Mouse (Mus musculus): ENCODE measurements around the gene Srgap1.

Gene Srgap1

DNA sequence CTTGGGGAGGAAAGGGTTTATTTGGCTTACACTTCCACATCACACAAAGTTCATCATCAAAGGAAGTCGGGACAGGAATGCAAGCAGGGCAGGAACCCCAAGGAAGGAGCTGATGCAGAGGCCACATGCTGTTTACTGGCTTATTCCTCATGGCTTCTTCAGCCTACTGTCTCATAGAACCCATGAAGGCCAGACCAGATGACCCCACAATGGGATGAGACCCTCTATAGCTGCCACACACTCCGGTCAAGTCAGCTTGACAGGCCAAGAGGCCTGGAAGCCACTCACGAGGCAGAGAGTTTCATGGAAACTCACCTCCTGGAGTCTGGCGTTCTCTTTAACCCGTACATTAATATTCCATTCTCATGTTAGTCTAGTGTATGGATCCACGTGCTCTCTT is 34.8 kb downstream of the Srgap1 start:
- DNase-seq, result no peak

DNA sequence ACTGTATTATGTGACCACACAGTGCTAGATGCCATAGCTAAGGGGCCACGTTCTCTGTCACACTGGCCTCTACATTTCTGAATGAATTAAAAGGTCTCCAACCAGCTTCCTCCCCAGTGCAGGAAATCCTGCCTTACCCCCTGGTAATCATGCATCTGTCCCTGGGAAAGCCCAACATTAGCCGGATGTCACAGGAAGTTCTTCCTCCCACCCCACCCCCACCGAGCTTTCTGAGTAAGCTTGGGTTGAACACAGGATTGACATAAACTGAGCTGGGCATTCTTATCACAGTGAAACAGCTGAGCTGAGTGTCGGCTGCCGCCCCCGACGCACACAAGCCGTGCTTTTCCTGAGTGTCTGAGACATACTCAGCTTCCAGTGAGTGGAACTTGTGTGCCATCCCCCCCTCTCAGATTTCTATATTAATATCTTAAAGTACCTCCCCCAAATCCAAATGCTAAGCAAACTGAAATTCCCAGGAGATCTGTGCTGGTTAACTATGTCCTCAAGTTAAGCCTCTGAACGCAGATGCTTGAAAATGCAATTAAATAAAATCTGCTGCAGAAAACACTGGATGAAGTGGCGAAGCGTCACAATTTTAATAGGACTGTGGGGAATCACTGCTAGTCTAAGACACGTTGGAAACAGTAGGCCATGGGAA is 38.3 kb downstream of the Srgap1 start:
- peak; percentile 50 for DNase-seq

DNA sequence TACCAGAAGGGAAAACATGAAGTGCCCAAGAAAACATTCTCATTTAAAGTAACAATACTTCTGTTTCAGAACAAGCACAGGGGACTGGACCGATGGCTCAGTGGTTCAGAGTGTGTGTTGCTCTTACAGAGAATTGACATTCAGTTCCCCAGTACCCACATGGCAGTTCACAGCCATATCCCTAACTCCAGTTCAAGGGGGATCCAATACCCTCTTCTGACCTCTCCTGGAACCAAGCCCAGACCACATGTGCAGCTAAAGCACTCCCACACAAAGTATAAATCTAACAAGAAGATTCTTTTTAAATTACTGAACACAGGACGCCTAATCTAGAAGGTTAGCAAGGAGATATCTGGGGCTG is 38.8 kb downstream of the Srgap1 start:
- DNase-seq, result peak; percentile 19

DNA sequence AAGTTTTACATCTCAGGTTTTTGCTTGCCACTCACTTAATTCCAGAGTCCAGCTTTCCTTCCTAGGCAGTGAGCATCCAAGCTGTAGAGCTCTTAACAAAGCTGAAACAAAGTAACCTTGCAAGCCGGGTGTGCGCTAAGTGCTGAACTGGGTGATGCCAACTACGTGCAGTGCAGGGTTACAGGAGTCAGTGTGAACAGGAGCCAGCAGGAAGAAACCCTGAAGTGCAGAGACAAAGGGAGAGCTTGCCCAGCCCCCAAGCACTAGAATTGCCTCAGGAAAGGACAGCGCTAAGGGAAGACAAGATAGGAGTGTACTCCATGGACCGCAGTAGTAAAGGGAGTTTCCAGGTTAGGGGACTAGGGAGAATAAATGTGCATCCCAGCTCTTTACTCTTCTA is 40.5 kb downstream of the Srgap1 start:
- no peak for DNase-seq

DNA sequence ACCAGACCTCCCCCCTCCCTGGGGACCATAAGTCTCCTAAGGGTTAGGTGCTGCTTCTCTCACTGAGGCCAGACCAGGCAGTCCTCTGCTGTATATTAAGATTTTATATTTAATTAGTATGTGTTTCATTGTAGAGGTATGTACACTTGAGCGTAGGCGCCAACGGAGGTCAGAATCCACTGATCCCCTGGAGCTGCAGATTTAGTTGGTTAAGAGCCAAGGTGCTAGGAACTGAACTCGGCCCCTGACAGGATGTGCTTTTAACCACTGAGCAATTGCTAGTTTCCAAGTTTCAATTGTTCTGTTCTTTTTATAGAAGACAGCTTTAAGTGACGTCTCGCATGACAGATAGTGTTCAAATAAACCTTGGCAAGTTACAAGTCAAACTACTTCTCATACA is 41.0 kb downstream of the Srgap1 start:
- no peak for DNase-seq

DNA sequence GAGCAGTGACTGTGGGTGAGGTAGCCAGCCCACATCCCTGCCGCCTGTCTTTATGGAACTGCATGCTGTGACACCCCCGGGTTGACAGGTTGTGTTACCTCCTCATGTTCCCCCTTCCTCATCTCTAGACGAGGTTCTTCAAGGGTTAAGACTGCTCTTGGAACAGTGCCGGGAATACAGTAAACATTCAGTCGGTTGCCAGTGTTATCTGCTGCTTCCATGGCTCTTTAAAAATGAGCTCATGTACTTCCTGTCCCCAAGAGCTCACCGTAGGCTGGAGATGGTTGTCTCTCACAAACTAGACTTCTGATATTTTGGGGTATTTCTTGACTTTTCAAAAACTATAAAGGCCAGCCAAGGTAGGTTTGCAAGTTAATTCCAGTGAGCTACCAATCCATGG is 41.6 kb downstream of the Srgap1 start:
- DNase-seq, result no peak

DNA sequence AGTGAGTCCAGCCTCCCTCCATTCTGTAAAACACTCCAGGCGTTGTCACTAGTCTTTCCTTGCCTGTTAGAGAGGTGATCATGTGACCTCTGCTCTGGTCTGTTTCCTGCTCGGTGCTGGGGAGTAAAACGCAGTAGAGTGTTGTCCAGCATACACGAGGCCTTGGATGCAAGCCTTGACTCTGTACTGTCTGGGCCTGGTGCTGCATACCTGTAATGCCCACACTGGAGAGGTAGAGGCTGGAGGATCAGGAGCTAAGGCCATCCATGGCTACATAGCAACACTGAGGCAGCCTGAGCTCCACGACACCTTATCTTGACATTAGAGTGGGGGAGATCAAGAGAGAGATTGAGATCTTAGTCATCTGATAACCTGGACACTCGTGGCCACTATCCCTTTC is 44.2 kb downstream of the Srgap1 start:
- DNase-seq, result no peak

DNA sequence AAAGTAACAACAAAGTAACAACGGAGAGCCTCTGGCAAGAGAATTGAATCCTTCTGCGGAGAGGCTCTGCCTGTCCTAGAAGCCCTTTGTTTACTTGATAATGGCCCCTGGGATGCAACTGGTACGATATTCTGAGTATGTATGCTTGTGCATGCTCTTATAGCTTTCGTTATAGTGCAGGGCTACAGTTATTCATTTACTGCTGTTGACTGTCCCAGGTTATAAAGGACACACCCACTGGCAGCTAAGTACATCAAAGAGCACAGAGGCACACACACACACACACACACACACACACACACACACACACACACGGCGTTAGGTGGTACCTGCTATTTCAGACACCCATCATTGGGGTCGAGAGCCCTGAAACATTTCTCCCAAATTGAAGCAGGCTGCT is 48.3 kb downstream of the Srgap1 start:
- DNase-seq, result no peak

DNA sequence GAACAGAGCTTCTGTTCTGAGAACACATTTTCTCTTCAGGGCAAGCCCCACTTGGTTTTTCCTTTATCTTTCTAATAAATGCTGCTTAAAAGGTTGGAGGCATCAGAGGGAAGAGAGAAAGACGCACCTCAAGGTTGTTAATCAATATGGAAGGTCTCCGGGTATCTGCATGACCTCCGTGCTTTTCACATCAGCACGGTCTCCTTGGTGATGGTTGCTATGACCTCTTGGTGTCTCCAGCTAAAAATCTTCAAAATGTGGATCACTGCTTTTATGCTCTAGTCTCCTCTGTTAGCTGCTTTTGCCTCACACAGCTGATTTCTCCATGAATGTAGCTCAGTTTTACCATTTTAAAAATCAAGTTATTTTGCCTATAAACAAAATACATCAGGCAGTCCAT is 50.6 kb downstream of the Srgap1 start:
- no peak for DNase-seq

DNA sequence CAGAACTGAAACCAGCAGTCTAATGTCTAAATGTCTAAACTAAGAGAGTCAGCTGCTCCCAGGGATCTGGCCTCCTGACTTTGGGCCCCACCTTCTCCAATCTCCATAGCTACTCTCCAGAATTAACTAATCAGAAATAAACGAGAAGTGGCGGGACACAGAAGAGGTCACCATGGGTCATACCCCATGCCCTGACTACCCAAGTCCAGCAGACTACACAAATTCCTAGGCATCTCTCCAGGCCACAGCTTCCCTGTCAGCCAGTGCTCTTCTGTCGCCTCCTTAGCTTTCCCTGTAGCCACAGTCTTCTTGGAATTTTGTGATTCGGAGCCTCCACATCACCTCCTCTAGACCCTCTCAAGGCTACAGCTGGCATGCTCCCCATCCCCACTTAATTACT is 51.7 kb downstream of the Srgap1 start:
- peak; percentile 24 for DNase-seq

DNA sequence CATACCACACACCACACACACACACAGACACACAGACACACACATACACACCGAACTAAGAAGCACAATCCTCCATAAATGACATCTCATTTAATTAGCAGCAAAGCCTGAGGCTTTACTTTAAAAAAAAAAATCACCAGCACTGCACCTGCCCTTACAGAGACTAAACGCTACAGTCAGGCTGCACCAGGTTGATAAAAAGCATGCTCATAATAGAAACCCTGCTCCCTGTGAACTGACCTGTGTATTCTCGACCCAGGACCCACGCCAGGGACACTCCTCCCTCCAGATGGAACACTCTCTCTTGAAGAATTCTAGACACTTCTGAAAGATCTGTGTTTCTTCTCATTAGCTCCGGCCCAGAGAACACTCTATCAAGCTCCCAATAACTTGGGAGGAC is 52.5 kb downstream of the Srgap1 start:
- no peak for DNase-seq

DNA sequence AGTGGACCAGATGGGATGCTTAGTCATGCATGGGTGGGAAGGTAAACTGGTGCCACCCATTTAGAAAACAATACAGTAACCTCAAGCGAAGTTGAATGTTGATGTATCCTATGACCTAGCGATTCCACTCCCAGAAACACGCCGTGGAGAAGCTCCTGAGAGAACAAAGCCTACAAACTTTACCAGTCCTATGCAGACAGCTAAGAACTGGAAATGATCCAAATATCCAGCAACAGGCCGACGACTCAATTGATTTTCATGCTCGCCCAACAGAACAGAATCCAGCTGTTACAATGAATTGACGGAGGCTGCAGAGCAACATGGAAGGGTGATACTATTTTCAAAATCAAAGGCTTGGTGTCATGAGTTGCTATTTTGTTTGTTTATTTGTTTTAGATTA is 54.5 kb downstream of the Srgap1 start:
- DNase-seq, result no peak

DNA sequence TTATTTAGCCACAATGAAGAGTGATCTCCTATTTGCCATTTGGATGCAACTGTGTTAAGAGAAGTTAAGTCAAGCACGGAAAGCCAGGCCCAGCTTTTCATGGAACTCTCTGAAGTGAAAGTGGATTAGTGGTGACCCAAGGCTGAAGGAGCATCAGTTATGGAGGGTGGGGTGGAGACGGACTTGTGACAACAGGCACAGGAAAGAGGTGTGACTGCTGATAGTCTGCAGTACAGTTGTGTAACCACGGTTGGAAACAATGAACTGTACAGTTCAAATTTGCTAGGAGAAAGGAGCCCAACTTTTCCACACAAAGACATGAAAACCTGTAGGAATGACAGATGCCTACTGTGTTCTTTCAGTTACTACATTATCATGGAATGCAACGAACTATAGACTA is 60.1 kb downstream of the Srgap1 start:
- DNase-seq, result no peak

DNA sequence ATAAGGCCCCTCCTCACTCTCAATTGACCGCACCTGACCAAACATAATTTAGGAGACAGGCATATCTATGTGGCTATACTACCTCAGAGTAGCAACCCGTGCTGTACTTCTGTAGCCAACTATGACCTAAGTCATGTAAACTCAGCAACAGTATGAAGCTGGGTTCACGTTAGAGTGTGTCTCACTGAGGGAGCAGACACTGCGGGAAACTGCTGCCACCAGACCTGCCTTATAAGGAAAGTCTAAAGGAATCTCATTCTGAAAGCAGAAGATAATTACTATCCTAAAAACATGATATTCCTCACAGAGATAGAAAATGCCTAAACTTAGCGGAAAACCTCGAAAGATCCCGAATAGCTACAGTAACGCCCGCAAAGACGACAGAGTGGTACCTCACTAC is 62.2 kb downstream of the Srgap1 start:
- DNase-seq, result no peak

DNA sequence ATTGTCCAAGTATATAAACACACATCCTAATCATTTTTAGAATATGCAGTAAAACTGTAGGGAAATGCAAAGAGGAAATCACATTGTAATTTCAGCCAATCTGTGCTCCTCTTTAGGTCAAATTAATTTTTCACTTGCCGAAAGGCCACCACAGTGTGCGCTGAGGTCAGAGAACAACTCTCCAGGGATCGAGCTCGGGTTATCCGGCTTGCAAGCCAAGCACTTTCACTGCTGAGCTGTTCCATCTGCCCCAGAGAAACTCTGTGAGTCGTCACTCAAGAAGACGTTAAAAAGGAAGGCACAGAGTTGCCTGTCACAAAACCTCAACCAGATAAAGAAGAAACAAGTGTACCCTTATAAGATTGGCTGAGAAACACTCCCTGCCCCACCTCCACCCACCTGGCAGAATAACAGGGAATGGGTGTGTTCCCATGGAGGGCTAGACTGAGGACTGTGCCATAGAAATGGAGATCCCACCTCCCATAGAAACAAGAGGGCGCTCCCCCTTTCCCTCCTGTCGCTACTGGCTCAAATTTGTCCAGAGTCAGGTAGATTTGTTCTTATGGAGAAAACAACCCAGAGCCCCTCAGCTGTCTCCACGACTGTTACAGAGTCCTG is 63.0 kb downstream of the Srgap1 start:
- no peak for DNase-seq

DNA sequence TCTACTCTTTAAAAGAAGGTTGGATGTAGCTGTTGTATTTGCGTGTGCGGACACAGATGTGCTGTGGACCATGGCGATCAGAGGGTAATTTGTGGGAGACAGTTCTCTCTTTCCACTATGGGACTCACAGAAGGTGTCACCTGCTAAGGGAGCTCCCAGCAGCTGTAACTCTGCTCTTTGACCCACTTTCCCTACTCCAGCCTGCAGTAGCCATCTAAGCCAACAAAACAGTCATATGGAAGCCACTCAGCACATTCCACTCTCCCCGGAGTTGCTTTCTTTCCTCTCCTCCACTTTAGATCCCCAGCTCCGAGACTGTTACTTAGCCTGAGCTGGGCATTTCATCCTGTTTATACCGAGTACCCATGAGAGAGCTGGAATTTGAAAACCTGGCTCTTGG is 71.8 kb downstream of the Srgap1 start:
- no peak for DNase-seq

DNA sequence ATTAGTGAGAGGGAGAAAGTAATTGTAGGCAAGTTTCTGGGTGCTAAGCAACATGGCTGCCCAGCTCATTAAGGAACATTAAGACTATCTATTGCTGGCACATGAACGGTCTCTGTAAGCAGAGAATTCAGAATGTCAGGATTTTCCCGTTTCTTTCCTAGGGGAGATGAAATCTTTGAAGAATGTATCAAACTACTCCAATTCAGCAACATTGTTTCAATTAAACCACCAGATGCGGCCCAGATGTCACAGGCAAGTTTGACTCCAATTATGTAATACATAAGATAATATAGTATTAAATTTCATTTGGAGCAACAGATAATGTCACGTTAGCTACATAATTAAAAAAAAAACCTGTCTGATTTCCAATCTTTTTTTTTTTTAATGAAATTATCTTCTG is 72.5 kb downstream of the Srgap1 start:
- DNase-seq, result no peak

DNA sequence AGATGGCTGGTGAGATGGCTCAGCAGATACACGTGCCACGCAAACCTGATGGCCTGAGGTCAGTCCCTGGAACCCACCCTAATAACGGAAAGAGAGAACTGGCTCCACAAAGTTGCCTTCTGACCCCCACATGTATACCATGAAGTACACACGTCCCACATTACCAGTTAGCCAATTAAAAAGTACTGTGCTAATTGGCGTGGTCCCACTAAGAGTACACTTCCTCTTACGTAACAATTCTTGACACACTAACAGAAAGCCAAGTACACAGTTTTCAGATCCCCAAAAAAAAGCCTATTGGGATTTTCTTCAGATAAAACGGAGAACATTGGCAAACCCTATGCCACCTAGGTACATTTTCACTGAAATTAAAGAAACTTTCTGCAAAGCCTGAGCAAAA is 73.8 kb downstream of the Srgap1 start:
- no peak for DNase-seq

DNA sequence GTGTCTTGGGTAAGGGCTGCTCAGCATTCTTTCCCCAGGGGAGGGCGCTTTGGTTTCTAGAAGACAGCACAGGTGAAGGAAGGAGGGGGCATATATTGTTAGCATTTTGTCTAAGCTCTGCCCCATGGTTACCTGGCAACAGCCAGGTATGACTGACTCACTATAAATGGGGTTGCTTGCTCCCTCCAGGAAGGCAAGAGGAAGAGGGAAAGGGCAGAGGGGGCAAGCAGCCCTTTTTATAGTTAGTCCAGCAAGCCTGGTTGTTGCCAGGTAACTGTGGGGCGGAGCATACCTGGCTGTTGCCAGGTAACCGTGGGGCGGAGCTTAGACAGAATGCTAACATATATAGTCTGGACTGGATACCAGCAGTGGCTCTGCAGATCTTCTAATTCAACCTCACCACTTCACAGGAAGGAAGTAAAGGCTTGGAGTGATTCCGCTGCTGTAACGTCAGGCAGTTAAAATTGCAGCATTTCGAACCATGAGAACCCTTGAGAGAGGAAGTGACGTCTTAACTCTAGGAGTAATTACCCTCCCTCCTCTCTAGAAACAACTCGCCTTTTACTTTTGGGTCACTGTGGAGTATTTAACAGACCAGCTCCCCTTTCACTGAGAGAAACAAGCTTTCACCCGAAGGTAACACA is 74.7 kb downstream of the Srgap1 start:
- DNase-seq, result no peak

DNA sequence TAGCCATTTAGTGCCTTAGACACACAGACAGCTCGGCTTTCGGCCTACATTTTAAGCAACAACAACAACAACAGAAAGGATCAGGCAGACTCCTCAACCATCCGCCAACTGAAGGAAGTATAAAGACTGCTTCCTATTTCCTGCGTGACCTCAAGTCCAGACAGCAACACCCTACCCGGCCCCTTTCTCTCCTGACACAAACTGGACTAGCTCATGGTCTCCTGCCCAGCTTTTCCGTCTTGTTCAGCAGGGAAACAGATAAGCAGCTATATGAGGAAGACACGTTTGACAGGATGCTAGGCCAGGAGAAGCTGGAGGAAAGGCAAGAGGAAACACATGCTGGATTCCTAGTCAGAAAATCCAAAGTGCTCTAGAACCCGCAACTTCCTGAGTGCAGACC is 75.5 kb downstream of the Srgap1 start:
- DNase-seq, result no peak

DNA sequence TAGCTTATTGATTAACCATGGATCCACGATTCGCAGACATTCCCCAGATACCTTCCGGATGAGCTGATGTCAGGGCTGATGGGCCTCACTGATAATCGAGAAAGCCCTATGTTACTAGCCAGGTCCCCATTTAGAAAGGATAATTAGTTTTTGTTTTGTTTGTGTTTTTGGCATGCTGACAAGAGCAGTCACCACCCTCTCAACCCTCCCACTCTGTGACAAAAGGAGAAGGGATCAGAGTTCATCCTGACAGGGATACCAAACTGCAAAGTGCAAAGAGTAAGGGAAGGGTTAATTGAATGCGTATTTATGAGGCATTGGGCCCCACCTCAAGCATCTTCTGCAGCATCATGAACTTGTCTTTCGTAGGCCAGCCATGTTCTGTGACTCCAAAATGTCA is 76.2 kb downstream of the Srgap1 start:
- peak; percentile 50 for DNase-seq

DNA sequence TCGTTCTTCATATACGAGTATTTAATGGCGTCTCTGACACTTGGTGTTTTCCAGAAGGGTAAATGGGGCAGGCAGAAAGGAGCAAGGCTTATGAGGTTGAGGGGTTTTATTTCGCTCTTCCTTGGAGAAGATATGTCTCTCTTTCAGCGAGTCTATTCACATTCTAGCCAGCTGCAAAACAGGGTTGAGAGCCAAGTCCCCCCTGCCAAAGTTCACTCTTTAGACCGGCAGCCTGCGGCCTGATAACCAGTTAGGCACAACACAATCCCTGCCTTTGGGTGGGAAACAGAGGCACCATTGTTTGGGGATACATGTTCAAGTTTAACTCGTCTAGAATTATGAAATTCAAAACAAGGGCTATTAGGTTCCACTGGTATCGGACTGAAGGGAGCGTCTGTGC is 83.0 kb downstream of the Srgap1 start:
- no peak for DNase-seq

DNA sequence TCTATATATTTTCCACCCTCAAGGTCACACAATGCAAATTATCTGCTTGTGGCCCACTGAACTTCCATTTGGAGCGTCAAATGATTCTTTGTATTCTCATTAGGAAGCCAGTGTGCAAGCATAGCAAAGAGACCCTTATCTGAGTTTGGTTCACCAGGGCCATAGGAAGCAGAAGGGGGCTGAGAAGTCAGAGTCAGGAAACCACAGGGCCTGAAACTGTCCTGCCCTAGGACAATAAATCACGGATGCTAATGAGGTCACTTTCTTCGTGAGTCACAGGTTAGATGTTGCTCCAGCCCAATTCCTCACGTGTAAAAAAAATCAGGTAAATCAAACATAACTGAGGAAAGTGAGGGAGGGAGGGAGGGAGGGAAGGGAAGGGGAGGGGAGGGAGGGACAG is 85.1 kb downstream of the Srgap1 start:
- no peak for DNase-seq

DNA sequence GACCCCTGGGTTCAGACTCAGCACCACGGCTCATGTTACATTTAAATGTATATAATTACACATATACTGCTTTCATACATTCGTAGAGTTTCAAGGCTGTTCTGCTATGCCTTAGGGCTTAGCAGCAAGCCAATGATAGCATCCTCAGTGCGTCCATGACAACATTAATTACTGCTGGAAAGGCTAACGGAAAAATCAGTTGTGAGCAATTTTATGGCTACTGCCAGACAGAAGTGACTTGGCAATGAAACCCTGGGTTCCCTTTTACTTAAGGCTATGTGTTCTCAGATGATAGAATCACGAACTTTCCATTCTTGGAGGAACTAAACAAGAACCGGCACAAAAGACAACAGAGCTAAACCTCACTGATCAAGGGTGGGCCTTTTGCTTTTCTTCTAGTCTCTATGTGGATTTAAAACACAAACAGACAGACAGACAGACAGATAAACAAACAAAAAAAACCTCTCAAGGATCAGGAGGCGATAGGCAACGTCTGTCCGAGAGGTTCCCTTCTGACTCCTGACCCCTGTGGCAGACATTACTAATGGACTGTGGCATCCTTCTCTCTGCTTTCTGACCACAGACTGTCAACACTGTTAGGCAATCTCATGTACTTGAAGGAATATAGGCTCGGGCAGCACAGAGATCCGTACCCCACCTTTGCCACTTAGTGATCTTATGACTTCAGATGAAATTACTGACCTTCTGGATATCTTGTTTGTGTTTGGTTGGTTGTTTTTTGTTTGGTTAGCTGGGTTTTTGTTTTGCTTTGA is 85.8 kb downstream of the Srgap1 start:
- peak; percentile 23 for DNase-seq
